Mouse (Mus musculus) telencephalon, adult 2 months (tissue): Measurements from ENCODE around the gene Slc6a17.

Experiments used
- DNase-seq: peaks from one replicate; pipeline ENCODE4 v3.0.0-alpha.2; 2011; ENCODE audit warnings: low read depth, low spot score

Gene Slc6a17

GRCm38 (mm10) chr3:107524547-107524946, 6.7 kb upstream of the Slc6a17 start:
- DNase-seq: no peak

GRCm38 (mm10) chr3:107520931-107521330, 3.1 kb upstream of the Slc6a17 start:
- no peak for DNase-seq

GRCm38 (mm10) chr3:107516776-107517630, 815 bp downstream of the Slc6a17 start:
- no peak for DNase-seq

GRCm38 (mm10) chr3:107515989-107516388, 1.8 kb downstream of the Slc6a17 start:
- no peak for DNase-seq

GRCm38 (mm10) chr3:107511416-107511815, 6.4 kb downstream of the Slc6a17 start:
- no peak for DNase-seq

GRCm38 (mm10) chr3:107508696-107509095, 9.1 kb downstream of the Slc6a17 start:
- DNase-seq: peak; percentile 55

GRCm38 (mm10) chr3:107507966-107508365, 9.9 kb downstream of the Slc6a17 start:
- no peak for DNase-seq

GRCm38 (mm10) chr3:107506531-107506930, 11.3 kb downstream of the Slc6a17 start:
- DNase-seq: no peak

- peak; percentile 93 for DNase-seq
Measured at GRCm38 (mm10) chr3:107505464-107506367, 12.1 kb downstream of the Slc6a17 start.

- DNase-seq: no peak
Measured at GRCm38 (mm10) chr3:107504542-107504941, 13.3 kb downstream of the Slc6a17 start.

- DNase-seq: no peak
Measured at GRCm38 (mm10) chr3:107503716-107504115, 14.1 kb downstream of the Slc6a17 start.

GRCm38 (mm10) chr3:107501702-107502151, 16.1 kb downstream of the Slc6a17 start:
- DNase-seq: peak; percentile 66

- no peak for DNase-seq
Measured at GRCm38 (mm10) chr3:107500301-107500700, 17.5 kb downstream of the Slc6a17 start.

GRCm38 (mm10) chr3:107496086-107496850, 21.6 kb downstream of the Slc6a17 start:
- DNase-seq: no peak

- no peak for DNase-seq
Measured at GRCm38 (mm10) chr3:107495524-107495923, 22.3 kb downstream of the Slc6a17 start.

GRCm38 (mm10) chr3:107491459-107491858, 26.4 kb downstream of the Slc6a17 start:
- peak; percentile 61 for DNase-seq

- DNase-seq: no peak
Measured at GRCm38 (mm10) chr3:107488637-107489036, 29.2 kb downstream of the Slc6a17 start.

- DNase-seq: peak; percentile 91
Measured at GRCm38 (mm10) chr3:107483290-107483689, 34.5 kb downstream of the Slc6a17 start.

GRCm38 (mm10) chr3:107480660-107481059, 37.2 kb downstream of the Slc6a17 start:
- DNase-seq: no peak

GRCm38 (mm10) chr3:107472198-107472597, 45.6 kb downstream of the Slc6a17 start:
- DNase-seq: no peak

- DNase-seq: peak; percentile 70
Measured at GRCm38 (mm10) chr3:107469059-107469458, 48.8 kb downstream of the Slc6a17 start.
